In the genomic region with DNA sequence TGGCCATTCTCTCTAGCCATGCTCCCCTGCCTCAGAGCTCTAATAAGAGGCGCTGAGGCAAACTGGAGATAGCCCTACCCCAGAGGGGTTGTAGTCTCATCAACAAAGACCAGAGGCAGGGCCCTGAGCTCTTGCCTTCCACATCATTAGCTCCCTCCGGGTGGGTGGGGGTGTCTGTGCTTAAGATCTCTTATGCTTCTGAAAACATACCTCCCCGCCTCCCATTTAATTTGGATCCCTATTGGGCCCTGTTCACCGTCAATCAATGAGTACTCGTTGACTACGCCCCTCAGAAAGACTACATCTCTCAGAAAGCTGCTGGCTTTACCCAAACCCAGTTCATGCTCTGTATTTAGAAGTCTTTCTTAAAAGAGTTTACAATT, we compare ENCODE assay signal across 10 mouse cellular contexts. TPM values are rescaled to one million over a fixed set of nuclear protein-coding genes. Genes with fewer than 3 reads are reported as not detected.
DNase-seq lines count a peak whose midpoint lies in the region; ATAC-seq lines count a peak whose summit lies in the region.
"Had no signal": no experiment of that assay in that cellular context is flagged by ENCODE, and none has a peak within 500 bp of the region (broad histone marks: within the 10 kb centered on the region; RNA-seq: fewer than 3 reads in every experiment).

No protein-coding gene starts in this region.

- ATAC-seq in hindbrain, embryonic 15.5 days (ENCODE audit: low FRiP score, low read depth): 0 out of 2 replicates have a peak, but pooled peaks have one; percentile 9
- ATAC-seq in midbrain, embryonic 13.5 days: 0 out of 2 replicates have a peak, but pooled peaks have one; percentile 6
- no peak for ATAC-seq in CD4-positive, CD25-positive, alpha-beta regulatory T cell, adult 4 months

- no peaks in the 10 kb centered on the region for H3K36me3 ChIP-seq in heart, embryonic 10.5 days
- no peaks in the 10 kb centered on the region for H3K36me3 ChIP-seq in hindbrain, embryonic 15.5 days
- H3K36me3 ChIP-seq in midbrain, embryonic 13.5 days: no peaks in the 10 kb centered on the region

- no peak for DNase-seq in heart, embryonic 10.5 days (ENCODE audit: low spot score)
- no peak for DNase-seq in heart, postnatal 36 days
- DNase-seq in layer of hippocampus, postnatal 36 days: no peak
- DNase-seq in thymus, postnatal 36 days: no peak
- DNase-seq: right cerebral cortex, adult 18-20 months had no signal

- no peaks in the 10 kb centered on the region for H3K9me3 ChIP-seq in heart, embryonic 10.5 days
- H3K9me3 ChIP-seq in hindbrain, embryonic 15.5 days: no peaks in the 10 kb centered on the region
- no peaks in the 10 kb centered on the region for H3K9me3 ChIP-seq in midbrain, embryonic 13.5 days

- H3K9ac ChIP-seq in hindbrain, embryonic 15.5 days: no peak overlapping the region
- no peak overlapping the region for H3K9ac ChIP-seq in midbrain, embryonic 13.5 days (replicated peaks)

- H3K27ac ChIP-seq in heart, embryonic 10.5 days: peak overlapping the region; percentile 44; the same call in 1 of the 2 replicates
- peak overlapping the region; percentile 92 for H3K27ac ChIP-seq in brown adipose tissue, adult 24 weeks (replicated peaks; ENCODE audit: low read depth, low read length)
- H3K27ac ChIP-seq in hindbrain, embryonic 15.5 days (replicated peaks): peak overlapping the region; percentile 27
- peak overlapping the region; percentile 52; the same call in 1 of the 2 replicates for H3K27ac ChIP-seq in midbrain, embryonic 13.5 days

- intact Hi-C loops in heart, postnatal 36 days (cut with DNase I): no loop called here

- H3K27me3 ChIP-seq in heart, embryonic 10.5 days (ENCODE audit: insufficient read depth, poor library complexity, severe bottlenecking): peaks cover 18% of the 10 kb centered on the region; the same call in 1 of the 2 replicates
- no peaks in the 10 kb centered on the region for H3K27me3 ChIP-seq in hindbrain, embryonic 15.5 days
- H3K27me3 ChIP-seq in midbrain, embryonic 13.5 days: no peaks in the 10 kb centered on the region

- peak overlapping the region; percentile 13 for H3K4me2 ChIP-seq in hindbrain, embryonic 15.5 days
- peak overlapping the region; percentile 26 for H3K4me2 ChIP-seq in midbrain, embryonic 13.5 days (replicated peaks)

- peaks cover 32% of the 10 kb centered on the region for H3K4me1 ChIP-seq in heart, embryonic 10.5 days
- peaks cover 48% of the 10 kb centered on the region for H3K4me1 ChIP-seq in brown adipose tissue, adult 24 weeks (ENCODE audit: control insufficient read depth, insufficient read depth, insufficient read length, low read length)
- peaks cover 35% of the 10 kb centered on the region for H3K4me1 ChIP-seq in hindbrain, embryonic 15.5 days (replicated peaks)
- peaks cover 43% of the 10 kb centered on the region for H3K4me1 ChIP-seq in midbrain, embryonic 13.5 days (replicated peaks)

- WGBS in heart, embryonic 10.5 days: 47% methylated on average over 6 of the region's 6 CpGs
- WGBS in hindbrain, embryonic 15.5 days: 41% methylated on average over 6 of the region's 6 CpGs
- WGBS in midbrain, embryonic 13.5 days: 43% methylated on average over 6 of the region's 6 CpGs

- H3K4me3 ChIP-seq in heart, embryonic 10.5 days: no peak overlapping the region
- H3K4me3 ChIP-seq in brown adipose tissue, adult 24 weeks (ENCODE audit: insufficient read depth, low read depth, low read length): peak overlapping the region; percentile 21
- H3K4me3 ChIP-seq in hindbrain, embryonic 15.5 days: no peak overlapping the region
- no peak overlapping the region for H3K4me3 ChIP-seq in midbrain, embryonic 13.5 days (replicated peaks)

RNA-seq across cellular contexts. Expression of gene Prelp, which starts 3.1 kb away (rescaled TPM):
- polyA plus RNA-seq in heart, embryonic 10.5 days (2016; fragmentation: Nextera tagmentation; extraction: Ambion mirVana): 0.16 and 0.31 TPM in 2 replicates
- 10 to 100 TPM; 30.9 to 32.5 TPM for total RNA-seq in heart, postnatal 36 days (2021)
- polyA plus RNA-seq in brown adipose tissue, adult 24 weeks (2012; ENCODE audit: insufficient read depth, insufficient read length, missing spikeins): 237 and 366 TPM in 2 replicates
- polyA plus RNA-seq in hindbrain, embryonic 15.5 days (2015; fragmentation: Nextera tagmentation; extraction: Ambion mirVana): 12.0 and 18.0 TPM in 2 replicates
- polyA plus RNA-seq in midbrain, embryonic 13.5 days (2015; fragmentation: Nextera tagmentation; extraction: Ambion mirVana): 4.4 and 6.5 TPM in 2 replicates
- polyA plus RNA-seq in CD4-positive, CD25-positive, alpha-beta regulatory T cell, adult 4 months (2017; shearing (Covaris generic)): not detected
- total RNA-seq in layer of hippocampus, postnatal 36 days (2021): 10 to 100 TPM; 11.8 to 12.8 TPM
- total RNA-seq: CH12.LX had no signal

RNA-seq across cellular contexts. Expression of gene Optc, which starts 10.3 kb away (rescaled TPM):
- 0.16 and 0.69 TPM in 2 replicates for polyA plus RNA-seq in heart, embryonic 10.5 days (2016; fragmentation: Nextera tagmentation; extraction: Ambion mirVana)
- total RNA-seq in heart, postnatal 36 days (2021): under 1 TPM; 0.42 to 0.65 TPM
- polyA plus RNA-seq in brown adipose tissue, adult 24 weeks (2012; ENCODE audit: insufficient read depth, insufficient read length, missing spikeins): not detected in 2 replicates
- polyA plus RNA-seq in hindbrain, embryonic 15.5 days (2015; fragmentation: Nextera tagmentation; extraction: Ambion mirVana): 3.0 and 3.9 TPM in 2 replicates
- 4.0 and 4.9 TPM in 2 replicates for polyA plus RNA-seq in midbrain, embryonic 13.5 days (2015; fragmentation: Nextera tagmentation; extraction: Ambion mirVana)
- polyA plus RNA-seq in CD4-positive, CD25-positive, alpha-beta regulatory T cell, adult 4 months (2017; shearing (Covaris generic)): not detected
- under 1 TPM in 1 of 2 experiments, not detected in 1; 0.40 TPM for total RNA-seq in layer of hippocampus, postnatal 36 days (2021)
- total RNA-seq: CH12.LX had no signal

Comparison
In these comparisons a context has a peak if more than half of its experiments do, and no peak if none do; other contexts are left out.
1. H3K27ac ChIP-seq: peak in every context shown above with its lines; median percentile 92 in brown adipose tissue, adult 24 weeks; 52 in midbrain, embryonic 13.5 days; 44 in heart, embryonic 10.5 days; 27 in hindbrain, embryonic 15.5 days.
2. RNA of gene Prelp, which starts 3.1 kb away (polyA plus RNA-seq): 237 to 366 TPM in brown adipose tissue, adult 24 weeks; 12.0 to 18.0 TPM in hindbrain, embryonic 15.5 days, 4.4 to 6.5 TPM in midbrain, embryonic 13.5 days, 0.16 to 0.31 TPM in heart, embryonic 10.5 days and not detected in CD4-positive, CD25-positive, alpha-beta regulatory T cell, adult 4 months; every median in the first group is over 10 times any median in the second.